Mouse (Mus musculus) midbrain, embryonic 14.5 days (tissue): ENCODE measurements around the gene Klk1b5. TPM values are rescaled to one million over a fixed set of nuclear protein-coding genes. Genes with fewer than 3 reads are reported as not detected.
"Not testable (repeated sequence)": the region's sequence is repeated elsewhere in the genome, so short reads cannot be mapped to it uniquely, and the experiment has no call there.

ENCODE experiments used
- ATAC-seq: fragments of 200-750 bp; cut with Nextera tagmentation; 2 replicates; pipeline ENCODE4 v1.8.0; 2017; ENCODE audit warnings: moderate number of reproducible peaks, moderate library complexity; ENCODE audit not compliant: low FRiP score, low TSS enrichment
- DNase-seq: peaks from one replicate; pipeline ENCODE4 v3.0.0-alpha.2; 2015
- H3K27ac ChIP-seq: fragments of 300-500 bp; sonication (generic); replicated peaks from 2 replicates; pipeline ENCODE4 v1.5.1; 2014; ENCODE audit warnings: mild to moderate bottlenecking, low read depth, low read length, moderate library complexity
- H3K27me3 ChIP-seq: fragments of 300-500 bp; sonication (generic); 2 replicates; pipeline ENCODE4 v1.6.1; 2014; ENCODE audit warnings: low read length, control low read depth, mixed read lengths; ENCODE audit not compliant: control insufficient read depth, insufficient read depth
- H3K36me3 ChIP-seq: fragments of 300-500 bp; sonication (generic); 2 replicates; pipeline ENCODE4 v1.6.1; 2014; ENCODE audit warnings: low read length, control low read depth; ENCODE audit not compliant: control insufficient read depth, insufficient read depth
- H3K4me1 ChIP-seq: fragments of 300-500 bp; sonication (generic); 2 replicates; pipeline ENCODE4 v1.6.1; 2014; ENCODE audit warnings: mild to moderate bottlenecking, antibody characterized with exemption, low read length, control low read depth; ENCODE audit not compliant: control insufficient read depth, insufficient read depth
- H3K4me2 ChIP-seq: fragments of 300-500 bp; sonication (generic); 2 replicates; pipeline ENCODE4 v1.6.1; 2014; ENCODE audit warnings: mild to moderate bottlenecking, low read length, moderate library complexity
- H3K4me3 ChIP-seq: fragments of 300-500 bp; sonication (generic); replicated peaks from 2 replicates; pipeline ENCODE4 v1.5.1; 2014; ENCODE audit warnings: low read depth, low read length
- H3K9ac ChIP-seq: fragments of 300-500 bp; sonication (generic); replicated peaks from 2 replicates; pipeline ENCODE4 v1.6.1; 2014; ENCODE audit warnings: mild to moderate bottlenecking, low read length, moderate library complexity
- H3K9me3 ChIP-seq: fragments of 300-500 bp; sonication (generic); 2 replicates; pipeline ENCODE4 v1.6.1; 2016; ENCODE audit warnings: low read length, control low read depth, mixed read lengths; ENCODE audit not compliant: control insufficient read depth
- WGBS: fragments of 180-500 bp; shearing (Covaris S2); extraction: QIAGEN DNeasy Blood & Tissue Kit; methylation state at CpG from one replicate; pipeline ENCODE4 v1.1.7; 2014; 5-methylcytosine and 5-hydroxymethylcytosine counted together
- polyA plus RNA-seq: library from polyadenylated mRNA; unstranded; fragments of >200 nt; fragmentation: Nextera tagmentation; extraction: Ambion mirVana; gene quantifications from 2 replicates; pipeline ENCODE4 v1.2.1, GENCODE M21; 2014

Gene Klk1b5
- polyA plus RNA-seq, 1 experiment from 2014 or later, result not detected

GRCm38 (mm10) chr7:44246984-44247470 lies 31.3 kb downstream of the Klk1b5 start:
- Histone ChIP-seq H3K9ac (peak overlapping the region; percentile 94), H3K4me2 (peak overlapping the region; percentile 79), H3K36me3 (peaks cover 32% of the 10 kb centered on the region), H3K27ac (peak overlapping the region; percentile 95), H3K27me3 (no peaks in the 10 kb centered on the region), H3K4me1 (peaks cover 13% of the 10 kb centered on the region), H3K9me3 (no peaks in the 10 kb centered on the region), H3K4me3 (peak overlapping the region; percentile 91)
- WGBS, result under 1% methylated on average over 22 of the region's 23 CpGs
- ATAC-seq (peak; percentile 41), DNase-seq (peak; percentile 79)

GRCm38 (mm10) chr7:44247971-44248370 lies 32.2 kb downstream of the Klk1b5 start:
- Histone ChIP-seq H3K27ac (no peak overlapping the region), H3K27me3 (no peaks in the 10 kb centered on the region), H3K9me3 (no peaks in the 10 kb centered on the region), H3K4me2 (peak overlapping the region; percentile 79), H3K36me3 (peaks cover 41% of the 10 kb centered on the region), H3K4me3 (peak overlapping the region; percentile 91), H3K9ac (peak overlapping the region; percentile 94; the same call in 1 of the 2 replicates), H3K4me1 (peaks cover 13% of the 10 kb centered on the region)
- ATAC-seq (no peak), DNase-seq (no peak)
- WGBS, result 93% methylated on average over 2 of the region's 2 CpGs

GRCm38 (mm10) chr7:44249248-44249647 lies 33.5 kb downstream of the Klk1b5 start:
- Histone ChIP-seq H3K9me3 (no peaks in the 10 kb centered on the region), H3K4me1 (peaks cover 13% of the 10 kb centered on the region), H3K9ac (no peak overlapping the region), H3K27me3 (no peaks in the 10 kb centered on the region), H3K36me3 (peaks cover 52% of the 10 kb centered on the region), H3K27ac (no peak overlapping the region), H3K4me2 (no peak overlapping the region), H3K4me3 (no peak overlapping the region)
- no peak for ATAC-seq
- DNase-seq, result no peak
- WGBS, result 91% methylated on average over 4 of the region's 4 CpGs

- not testable (repeated sequence) for H3K4me2 ChIP-seq, H3K4me1 ChIP-seq, H3K4me3 ChIP-seq, H3K27me3 ChIP-seq, ATAC-seq, DNase-seq, H3K9ac ChIP-seq, H3K27ac ChIP-seq, H3K9me3 ChIP-seq
- 91% methylated on average over 17 of the region's 17 CpGs for WGBS
- H3K36me3 ChIP-seq, result peaks cover 52% of the 10 kb centered on the region
Measured at GRCm38 (mm10) chr7:44250732-44251275, 35.1 kb downstream of the Klk1b5 start.

- no peak overlapping the region for H3K4me3 ChIP-seq
Measured at GRCm38 (mm10) chr7:44253023-44253616, 37.4 kb downstream of the Klk1b5 start.

GRCm38 (mm10) chr7:44254930-44255329 lies 39.2 kb downstream of the Klk1b5 start:
- Histone ChIP-seq H3K4me2 (no peak overlapping the region), H3K36me3 (peaks cover 38% of the 10 kb centered on the region), H3K27ac (no peak overlapping the region), H3K4me3 (no peak overlapping the region), H3K4me1 (no peaks in the 10 kb centered on the region), H3K9me3 (no peaks in the 10 kb centered on the region), H3K27me3 (no peaks in the 10 kb centered on the region), H3K9ac (no peak overlapping the region)
- WGBS, result 88% methylated on average over 6 of the region's 6 CpGs
- no peak for DNase-seq
- ATAC-seq, result no peak

More at GRCm38 (mm10) chr7:44253023-44253616, 37.4 kb downstream of the Klk1b5 start:
- Histone ChIP-seq H3K9me3 (no peaks in the 10 kb centered on the region), H3K4me2 (no peak overlapping the region), H3K4me1 (0 out of 2 replicates have a peak, but pooled peaks cover 3% of the 10 kb centered on the region), H3K27me3 (no peaks in the 10 kb centered on the region), H3K36me3 (peaks cover 52% of the 10 kb centered on the region), H3K27ac (no peak overlapping the region), H3K9ac (no peak overlapping the region)
- WGBS, result 71% methylated on average over 15 of the region's 15 CpGs
- DNase-seq (no peak), ATAC-seq (no peak)

DNA sequence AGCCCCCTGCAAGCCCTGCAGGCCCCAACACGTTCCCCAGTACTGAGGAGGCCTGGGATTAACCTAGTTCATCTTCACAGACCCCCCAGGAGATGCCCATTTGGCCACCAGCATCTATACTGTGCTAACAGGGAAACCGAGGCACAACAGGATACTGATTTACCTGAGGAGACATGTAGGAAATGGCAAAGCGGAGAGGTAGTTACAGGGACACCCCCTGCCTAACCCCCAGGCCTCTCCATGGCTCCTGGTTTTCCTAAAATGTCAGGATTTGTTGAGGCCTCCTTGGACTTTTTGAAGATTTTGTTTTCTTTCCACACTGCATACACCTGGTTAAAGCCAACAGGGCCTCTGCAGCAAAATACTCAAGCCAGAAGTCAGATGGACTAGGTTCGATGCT lies 41.5 kb downstream of the Klk1b5 start, which contains the start of gene Acp4:
Gene Acp4, minus strand, starts transcription at position 101 of the 400 bp plus-strand sequence.
- DNase-seq, result no peak
- no peak within 1 kb of the TSS for H3K4me3 ChIP-seq
- H3K4me2 ChIP-seq, result no peak within 1 kb of the TSS
- H3K9ac ChIP-seq, result no peak within 1 kb of the TSS
- H3K4me1 ChIP-seq, result no peaks in the 10 kb centered on the region
- H3K9me3 ChIP-seq, result no peaks in the 10 kb centered on the region
- H3K27ac ChIP-seq, result no peak within 1 kb of the TSS
- 80% methylated on average over 4 of the region's 4 CpGs for WGBS
- no peaks in the 10 kb centered on the region for H3K27me3 ChIP-seq
- H3K36me3 ChIP-seq, result peaks cover 18% of the 10 kb centered on the region
- ATAC-seq, result 0 out of 2 replicates have a peak, but pooled peaks have one; percentile 18

DNA sequence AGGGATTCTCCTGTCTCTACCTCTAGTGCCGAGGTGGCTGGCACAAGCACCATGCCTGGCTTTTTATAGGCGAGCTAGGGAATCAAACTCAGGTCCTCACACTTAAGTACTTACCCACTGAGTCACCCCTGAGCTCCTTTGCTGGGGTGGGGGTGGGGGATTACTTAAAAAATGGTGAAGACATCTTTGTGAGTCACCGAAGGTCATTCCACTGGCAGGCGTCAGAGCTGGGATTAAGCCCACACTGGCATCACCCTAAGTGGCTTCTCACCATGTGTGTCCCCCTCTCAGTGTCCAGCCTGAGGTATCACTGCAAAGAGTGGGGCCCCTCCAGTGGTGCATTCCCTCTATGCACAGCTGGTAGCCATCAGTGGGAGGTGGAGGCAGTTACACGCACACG lies 44.7 kb downstream of the Klk1b5 start:
- WGBS, result 68% methylated on average over 6 of the region's 6 CpGs

GRCm38 (mm10) chr7:44261147-44261546 lies 45.4 kb downstream of the Klk1b5 start, which contains the start of gene Gm15517:
Gm15517 (plus strand) TSS chr7:44261447.
- no peak within 1 kb of the TSS for H3K4me3 ChIP-seq
- H3K36me3 ChIP-seq, result no peaks in the 10 kb centered on the region
- H3K27ac ChIP-seq, result no peak within 1 kb of the TSS
- H3K4me1 ChIP-seq, result peaks cover 6% of the 10 kb centered on the region; the same call in 1 of the 2 replicates
- no peaks in the 10 kb centered on the region for H3K27me3 ChIP-seq
- DNase-seq (no peak), ATAC-seq (no peak)
- H3K4me2 ChIP-seq, result no peak within 1 kb of the TSS
- H3K9ac ChIP-seq, result no peak within 1 kb of the TSS
- H3K9me3 ChIP-seq, result no peaks in the 10 kb centered on the region
- 42% methylated on average over 5 of the region's 5 CpGs for WGBS

More for the DNA sequence above, 44.7 kb downstream of the Klk1b5 start:
- Histone ChIP-seq H3K9me3 (no peaks in the 10 kb centered on the region), H3K4me3 (no peak overlapping the region), H3K4me1 (peaks cover 6% of the 10 kb centered on the region; the same call in 1 of the 2 replicates), H3K4me2 (no peak overlapping the region), H3K27ac (no peak overlapping the region), H3K27me3 (no peaks in the 10 kb centered on the region), H3K36me3 (no peaks in the 10 kb centered on the region), H3K9ac (no peak overlapping the region)
- ATAC-seq (no peak), DNase-seq (no peak)
